Mouse (Mus musculus) neural tube, embryonic 13.5 days (tissue): ENCODE results near the gene Krtap7-1. TPM values are rescaled to one million over a fixed set of nuclear protein-coding genes. Genes with fewer than 3 reads are reported as not detected.

Experiments
- ATAC-seq: fragments of 200-750 bp; cut with Nextera tagmentation; 2 replicates; pipeline ENCODE4 v1.8.0; 2017; ENCODE audit warnings: low read depth, mild to moderate bottlenecking, moderate TSS enrichment, moderate library complexity
- H3K27ac ChIP-seq: fragments of 300-500 bp; sonication (generic); replicated peaks from 2 replicates; pipeline ENCODE4 v1.5.1; 2015; ENCODE audit warnings: moderate library complexity, mild to moderate bottlenecking, inconsistent platforms
- H3K27me3 ChIP-seq: fragments of 300-500 bp; sonication (generic); 2 replicates; pipeline ENCODE4 v1.6.1; 2015; ENCODE audit warnings: mild to moderate bottlenecking, inconsistent platforms
- H3K36me3 ChIP-seq: fragments of 300-500 bp; sonication (generic); 2 replicates; pipeline ENCODE4 v1.6.1; 2015; ENCODE audit warnings: mild to moderate bottlenecking, inconsistent platforms
- H3K4me1 ChIP-seq: fragments of 300-500 bp; sonication (generic); replicated peaks from 2 replicates; pipeline ENCODE4 v1.6.1; 2015; ENCODE audit warnings: inconsistent platforms
- H3K4me2 ChIP-seq: fragments of 300-500 bp; sonication (generic); 2 replicates; pipeline ENCODE4 v1.6.1; 2015; ENCODE audit warnings: inconsistent platforms, mild to moderate bottlenecking, moderate library complexity
- H3K4me3 ChIP-seq: fragments of 300-500 bp; sonication (generic); 2 replicates; pipeline ENCODE4 v1.5.1; 2015; ENCODE audit warnings: mild to moderate bottlenecking, inconsistent platforms
- H3K9ac ChIP-seq: fragments of 300-500 bp; sonication (generic); 2 replicates; pipeline ENCODE4 v1.6.1; 2015; ENCODE audit warnings: moderate library complexity, mild to moderate bottlenecking, inconsistent platforms
- H3K9me3 ChIP-seq: fragments of 300-500 bp; sonication (generic); 2 replicates; pipeline ENCODE4 v1.6.1; 2016; ENCODE audit warnings: inconsistent platforms
- WGBS: fragments of 180-500 bp; shearing (Covaris S2); methylation state at CpG from one replicate; pipeline ENCODE4 v1.1.7; 2015; 5-methylcytosine and 5-hydroxymethylcytosine counted together
- polyA plus RNA-seq: library from polyadenylated mRNA; unstranded; fragments of >200 nt; fragmentation: Nextera tagmentation; extraction: Ambion mirVana; gene quantifications from 2 replicates; pipeline ENCODE4 v1.2.1, GENCODE M21; 2015

Krtap7-1 gene
- polyA plus RNA-seq, 1 experiment from 2014 or later, result not detected

DNA sequence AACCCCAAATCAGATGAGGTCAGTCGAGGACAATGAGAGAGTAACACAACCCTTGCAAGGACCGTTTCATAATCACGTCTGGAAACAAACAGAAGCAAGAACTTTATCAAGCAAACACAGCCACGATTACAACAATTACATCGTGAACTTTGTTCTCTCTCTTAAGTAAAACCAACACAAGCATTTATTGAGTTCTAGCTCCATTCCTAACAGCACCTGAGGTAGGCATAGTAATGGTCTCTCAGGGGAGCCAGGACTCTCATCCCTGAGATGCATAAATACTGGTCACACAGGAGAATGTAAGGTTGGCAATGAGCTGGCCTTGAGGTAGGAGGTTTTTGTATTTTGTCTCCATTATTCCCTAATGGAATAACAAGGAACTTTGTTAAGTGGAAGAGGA is 6.3 kb downstream of the Krtap7-1 start:
- Histone ChIP-seq H3K9ac (no peak overlapping the region), H3K27me3 (no peaks in the 10 kb centered on the region), H3K27ac (no peak overlapping the region), H3K4me3 (no peak overlapping the region), H3K36me3 (no peaks in the 10 kb centered on the region), H3K4me1 (no peaks in the 10 kb centered on the region), H3K4me2 (no peak overlapping the region), H3K9me3 (no peaks in the 10 kb centered on the region)
- ATAC-seq, result no peak
- WGBS, result 84% methylated on average over 5 of the region's 5 CpGs

DNA sequence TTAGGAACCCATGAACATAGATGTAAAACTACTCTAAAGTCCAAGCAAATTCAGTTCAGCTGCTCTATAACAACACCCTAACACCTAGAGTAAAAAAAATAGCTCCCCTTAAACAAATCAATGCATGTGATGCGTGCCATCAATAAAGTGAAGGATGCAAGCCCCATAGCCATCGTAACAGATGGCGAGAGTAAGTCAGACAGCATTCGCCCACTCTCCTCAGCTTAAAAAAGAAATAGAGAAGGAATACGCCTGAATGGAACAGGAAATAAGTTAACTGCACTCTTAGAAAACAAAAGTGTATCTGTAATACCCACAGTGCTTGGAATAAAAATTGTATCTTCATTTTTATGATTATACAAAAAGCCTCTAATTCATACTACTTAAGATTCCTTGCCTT is 11.1 kb downstream of the Krtap7-1 start:
- Histone ChIP-seq H3K27me3 (no peaks in the 10 kb centered on the region), H3K4me3 (no peak overlapping the region), H3K4me1 (no peaks in the 10 kb centered on the region), H3K4me2 (no peak overlapping the region), H3K9ac (no peak overlapping the region), H3K27ac (no peak overlapping the region), H3K36me3 (no peaks in the 10 kb centered on the region), H3K9me3 (no peaks in the 10 kb centered on the region)
- no peak for ATAC-seq
- WGBS, result 85% methylated on average over 5 of the region's 5 CpGs

DNA sequence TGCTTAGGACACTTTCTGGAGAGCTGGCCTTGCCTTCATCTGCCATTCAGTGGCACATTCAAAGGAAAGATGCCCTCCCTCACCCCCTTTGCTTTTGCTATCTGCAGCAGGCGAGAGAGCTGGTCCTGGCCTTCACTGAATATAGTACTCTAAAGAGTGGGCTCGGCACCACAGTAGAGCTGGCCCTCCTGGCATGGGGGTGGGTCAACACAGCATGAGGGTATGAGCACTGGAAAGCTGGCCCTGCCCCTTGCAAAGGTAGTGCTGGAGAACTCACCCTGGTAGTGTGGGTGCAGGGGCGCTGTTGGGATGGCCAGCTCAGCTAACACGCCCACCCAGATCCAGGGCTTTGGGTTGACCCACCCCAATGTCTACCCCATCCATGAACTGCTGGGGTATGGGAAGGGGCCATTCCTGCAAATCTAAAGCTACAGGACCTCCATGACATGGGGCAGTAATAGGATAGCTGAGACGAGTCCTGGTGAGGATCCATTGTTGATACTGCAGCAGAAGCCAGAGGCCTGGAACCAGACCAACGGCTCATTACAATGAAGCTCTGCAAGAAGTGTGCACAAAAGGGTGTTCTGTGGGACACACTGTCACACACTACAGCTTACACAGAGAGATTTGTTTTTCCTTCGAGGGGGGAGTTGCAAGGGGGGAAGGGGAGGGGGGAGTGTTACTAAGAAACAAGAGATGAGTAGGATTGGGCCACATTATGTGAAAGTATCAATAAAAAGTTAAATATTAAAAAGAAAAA is 12.5 kb downstream of the Krtap7-1 start:
- ATAC-seq, result no peak
- no peak overlapping the region for H3K9ac ChIP-seq

DNA sequence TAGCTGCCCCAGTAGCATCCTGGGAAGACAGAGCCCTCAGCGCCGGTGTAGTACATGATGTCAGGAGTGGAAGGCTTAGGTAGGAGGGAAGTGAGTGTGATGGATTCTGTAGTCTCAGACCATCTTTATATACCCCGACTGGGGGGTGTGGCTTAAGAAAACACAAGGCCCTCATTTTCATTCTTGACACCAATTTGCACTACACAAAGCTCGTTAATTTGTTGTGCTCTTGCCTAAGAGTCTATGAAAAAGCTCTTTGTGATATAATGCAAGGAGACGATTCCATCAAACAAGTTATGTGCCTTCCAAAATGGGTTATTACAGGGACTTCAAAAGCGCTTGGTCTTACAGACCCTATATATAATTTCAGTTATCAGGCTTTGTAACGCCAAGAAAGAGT is 20.3 kb downstream of the Krtap7-1 start, which contains the start of gene Krtap8-1:
Krtap8-1 (minus strand) TSS at position 101 of the 400 bp plus-strand sequence.
- H3K9me3 ChIP-seq, result no peaks in the 10 kb centered on the region
- no peak within 1 kb of the TSS for H3K4me2 ChIP-seq
- ATAC-seq, result no peak
- H3K36me3 ChIP-seq, result no peaks in the 10 kb centered on the region
- no peaks in the 10 kb centered on the region for H3K4me1 ChIP-seq
- H3K27me3 ChIP-seq, result no peaks in the 10 kb centered on the region
- H3K9ac ChIP-seq, result no peak within 1 kb of the TSS
- WGBS, result 88% methylated on average over 7 of the region's 7 CpGs
- no peak within 1 kb of the TSS for H3K4me3 ChIP-seq
- no peak within 1 kb of the TSS for H3K27ac ChIP-seq

More for the DNA sequence above, 12.5 kb downstream of the Krtap7-1 start:
- no peaks in the 10 kb centered on the region for H3K36me3 ChIP-seq
- no peak overlapping the region for H3K4me2 ChIP-seq
- H3K4me3 ChIP-seq, result no peak overlapping the region
- H3K9me3 ChIP-seq, result no peaks in the 10 kb centered on the region
- H3K4me1 ChIP-seq, result no peaks in the 10 kb centered on the region
- 79% methylated on average over 7 of the region's 7 CpGs for WGBS
- H3K27me3 ChIP-seq, result no peaks in the 10 kb centered on the region
- H3K27ac ChIP-seq, result no peak overlapping the region

DNA sequence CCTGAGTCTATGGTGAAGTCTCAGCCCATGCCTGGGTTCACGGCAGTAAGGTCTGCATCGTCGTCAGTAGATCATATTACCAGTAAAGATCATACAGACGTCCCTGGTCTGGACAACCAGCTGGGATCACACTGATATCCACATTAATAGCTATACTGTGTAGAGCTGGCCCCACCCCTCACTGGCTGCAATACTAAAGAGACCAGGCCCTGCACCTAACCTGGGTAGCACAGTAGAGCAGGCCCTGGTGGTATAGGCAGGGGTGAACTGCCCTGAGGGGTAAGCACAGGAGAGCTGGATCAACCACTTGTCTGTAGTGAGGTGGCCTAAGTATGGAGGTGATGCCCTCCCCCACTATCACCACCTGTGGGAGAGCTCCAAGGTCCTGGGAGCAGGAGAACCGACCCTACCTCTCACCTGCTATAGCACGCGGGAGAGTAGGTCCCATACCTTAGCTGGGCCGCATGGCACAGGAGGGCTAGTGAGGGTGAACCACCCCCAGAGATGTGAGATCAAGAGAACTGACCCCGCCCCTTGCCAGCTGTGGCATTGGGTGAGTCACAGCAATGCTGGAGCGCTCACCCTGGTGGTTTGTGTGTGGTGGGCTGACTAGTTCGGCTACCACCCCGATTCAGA is 30.3 kb downstream of the Krtap7-1 start:
- H3K36me3 ChIP-seq, result no peaks in the 10 kb centered on the region
- H3K27ac ChIP-seq, result no peak overlapping the region
- no peak overlapping the region for H3K4me3 ChIP-seq
- H3K4me2 ChIP-seq, result no peak overlapping the region
- ATAC-seq, result peak; percentile 43; the same call in 1 of the 2 replicates
- H3K9me3 ChIP-seq, result no peaks in the 10 kb centered on the region
- H3K9ac ChIP-seq, result no peak overlapping the region
- H3K27me3 ChIP-seq, result no peaks in the 10 kb centered on the region
- H3K4me1 ChIP-seq, result no peaks in the 10 kb centered on the region
- WGBS, result 87% methylated on average over 12 of the region's 12 CpGs

DNA sequence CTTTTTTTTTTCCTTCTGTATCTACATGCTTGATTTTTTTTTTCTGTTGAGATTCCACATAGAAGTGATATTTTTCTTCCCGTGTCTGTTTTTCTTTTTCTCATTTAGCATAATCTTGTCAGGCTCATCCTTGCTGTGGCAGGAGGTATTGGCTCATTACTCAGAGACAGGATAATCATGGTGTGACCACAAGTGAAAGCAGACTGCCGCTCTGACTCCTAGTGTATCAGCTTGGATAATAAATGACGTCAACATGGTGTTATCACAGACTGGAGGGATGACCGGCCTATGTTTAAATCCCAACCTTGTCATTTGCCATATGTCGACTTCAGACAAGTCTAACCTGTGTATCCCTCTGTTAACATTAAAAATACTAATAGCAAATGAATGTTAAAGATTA is 46.9 kb downstream of the Krtap7-1 start:
- Histone ChIP-seq H3K9me3 (no peaks in the 10 kb centered on the region), H3K9ac (no peak overlapping the region), H3K4me3 (no peak overlapping the region), H3K27ac (no peak overlapping the region), H3K4me2 (no peak overlapping the region), H3K27me3 (no peaks in the 10 kb centered on the region), H3K4me1 (no peaks in the 10 kb centered on the region), H3K36me3 (no peaks in the 10 kb centered on the region)
- 78% methylated on average over 5 of the region's 5 CpGs for WGBS
- ATAC-seq, result no peak

Other genes with a start within 250 kb of the Krtap7-1 start
- not detected in 2 replicates for gene Krtap21-1, start 104.5 kb downstream of the Krtap7-1 start, polyA plus RNA-seq
- not detected in 2 replicates for gene Krtap6-2, start 88.2 kb downstream of the Krtap7-1 start, polyA plus RNA-seq
- gene Krtap8-1, start 20.4 kb downstream of the Krtap7-1 start, polyA plus RNA-seq, result not detected in 2 replicates
- not detected in 2 replicates for gene Krtap11-1, start 62.9 kb upstream of the Krtap7-1 start, polyA plus RNA-seq